Mouse (Mus musculus): ENCODE data around the gene Olfr1373. TPM values are rescaled to one million over a fixed set of nuclear protein-coding genes. Genes with fewer than 3 reads are reported as not detected.
A peak's percentile ranks its signal among the peaks of the same experiment; 100 is the strongest.

The Olfr1373 gene
- polyA plus RNA-seq, 1 experiment from 2014 or later: not detected

Small RNA genes lying within 50 kb of the gene (microRNA-seq; reads per million reads assigned to microRNA genes)
- gene Gm24157: 2.3 reads per million
- 54.0 reads per million, percentile 44 among the genes with 10 or more reads in this experiment for gene Mir3061

Other genes with a start within 250 kb of the Olfr1373 start
- 60.1 and 67.3 TPM in 2 replicates for gene Cdkn2aipnl, start 177.9 kb downstream of the Olfr1373 start, polyA plus RNA-seq (2015; fragmentation: Nextera tagmentation; extraction: Ambion mirVana)
- gene Ube2b, start 144.8 kb downstream of the Olfr1373 start, polyA plus RNA-seq (2015; fragmentation: Nextera tagmentation; extraction: Ambion mirVana): 135 and 142 TPM in 2 replicates
- gene Cdkl3, start 141.3 kb downstream of the Olfr1373 start, polyA plus RNA-seq (2015; fragmentation: Nextera tagmentation; extraction: Ambion mirVana): 1.7 TPM in 2 replicates
- 37.6 and 41.1 TPM in 2 replicates for gene Ppp2ca, start 46.8 kb downstream of the Olfr1373 start, polyA plus RNA-seq (2015; fragmentation: Nextera tagmentation; extraction: Ambion mirVana)
- gene Olfr1371, start 68.5 kb upstream of the Olfr1373 start, polyA plus RNA-seq (2015; fragmentation: Nextera tagmentation; extraction: Ambion mirVana): not detected in 2 replicates
- gene Skp1a, start 86.5 kb upstream of the Olfr1373 start, polyA plus RNA-seq (2015; fragmentation: Nextera tagmentation; extraction: Ambion mirVana): 377 and 461 TPM in 2 replicates
- 1.9 and 2.0 TPM in 2 replicates for gene Tcf7, start 137.5 kb upstream of the Olfr1373 start, polyA plus RNA-seq (2015; fragmentation: Nextera tagmentation; extraction: Ambion mirVana)
- gene Vdac1, start 215.3 kb upstream of the Olfr1373 start, polyA plus RNA-seq (2015; fragmentation: Nextera tagmentation; extraction: Ambion mirVana): 153 and 175 TPM in 2 replicates